Mouse (Mus musculus): ENCODE measurements around the gene Rtl3.

The Rtl3 gene

GRCm38 (mm10) chrX:106840409-106840808, at the start of gene Rtl3:
Gene Rtl3 (minus strand): TSS chrX:106840644.
- DNase-seq (ENCODE audit: low read depth, low spot score): no peak

GRCm38 (mm10) chrX:106872315-106872714, 31.9 kb upstream of the Rtl3 start:
- no peak for DNase-seq (ENCODE audit: low read depth, low spot score)

- DNase-seq (ENCODE audit: low read depth, low spot score): no peak
Measured at GRCm38 (mm10) chrX:106871894-106872293, 31.4 kb upstream of the Rtl3 start.

GRCm38 (mm10) chrX:106871426-106871825, 31.0 kb upstream of the Rtl3 start:
- no peak for DNase-seq (ENCODE audit: low read depth, low spot score)

DNA sequence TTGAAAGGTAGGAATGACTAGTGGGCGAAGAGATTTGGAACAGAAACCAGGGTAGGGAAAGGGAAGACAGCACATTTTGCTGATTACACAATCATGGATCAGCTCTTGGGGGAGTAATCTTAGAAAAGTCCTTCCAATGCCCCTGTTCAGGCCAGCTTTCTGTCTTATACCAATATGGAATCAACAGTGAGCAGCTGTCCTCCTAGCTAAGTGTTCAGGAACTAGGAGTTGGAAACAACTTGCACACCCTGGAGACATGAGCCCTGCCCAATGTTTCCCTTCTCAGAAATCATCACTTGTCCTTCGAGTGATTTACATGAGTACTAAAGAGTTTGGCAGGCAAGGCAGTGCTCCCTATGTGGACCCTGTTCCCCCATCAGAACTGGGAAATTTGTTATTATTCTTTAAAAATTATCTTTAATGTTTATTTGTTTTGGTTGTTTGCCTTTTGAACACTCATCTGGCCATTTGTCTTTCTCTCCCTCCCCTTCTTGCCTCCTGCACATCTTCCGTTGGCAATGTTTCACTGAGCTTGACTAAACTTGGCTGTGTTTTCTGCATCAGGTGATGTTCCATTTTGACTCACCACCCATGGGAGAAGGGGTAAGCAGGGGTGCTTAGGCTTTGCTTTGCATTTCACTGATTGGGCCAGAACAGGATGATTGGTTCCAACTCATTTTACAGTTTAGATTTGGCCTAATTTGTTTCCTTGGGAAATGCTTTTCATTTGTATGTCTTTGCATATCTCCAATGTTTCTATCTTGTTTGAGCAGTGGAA, 13.3 kb upstream of the Rtl3 start:
- no peak for DNase-seq (ENCODE audit: low read depth, low spot score)

- DNase-seq (ENCODE audit: low read depth, low spot score): no peak
Measured at GRCm38 (mm10) chrX:106839591-106839990, 853 bp downstream of the Rtl3 start.

DNA sequence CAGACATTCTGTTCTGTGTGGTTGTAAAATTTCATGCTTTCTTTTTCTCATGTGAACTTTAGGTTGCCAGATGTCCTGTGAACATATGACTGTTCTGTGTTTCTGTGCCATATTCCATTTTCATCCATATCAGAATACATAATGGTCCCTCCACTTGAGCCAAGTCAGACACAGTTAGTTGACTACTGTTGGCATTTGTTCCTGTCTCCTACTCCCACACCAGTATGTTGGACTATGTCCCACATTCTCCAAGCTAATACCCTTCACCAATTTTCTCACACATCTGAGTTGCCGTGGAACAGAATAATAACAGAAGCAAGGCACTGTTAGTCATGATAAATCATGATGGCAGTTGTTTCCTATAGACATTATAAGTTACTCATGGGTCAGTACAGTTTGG, 9.9 kb downstream of the Rtl3 start:
- no peak for DNase-seq (ENCODE audit: low read depth, low spot score)

GRCm38 (mm10) chrX:106809560-106810226, 30.8 kb downstream of the Rtl3 start:
- DNase-seq (ENCODE audit: low read depth, low spot score): no peak

DNA sequence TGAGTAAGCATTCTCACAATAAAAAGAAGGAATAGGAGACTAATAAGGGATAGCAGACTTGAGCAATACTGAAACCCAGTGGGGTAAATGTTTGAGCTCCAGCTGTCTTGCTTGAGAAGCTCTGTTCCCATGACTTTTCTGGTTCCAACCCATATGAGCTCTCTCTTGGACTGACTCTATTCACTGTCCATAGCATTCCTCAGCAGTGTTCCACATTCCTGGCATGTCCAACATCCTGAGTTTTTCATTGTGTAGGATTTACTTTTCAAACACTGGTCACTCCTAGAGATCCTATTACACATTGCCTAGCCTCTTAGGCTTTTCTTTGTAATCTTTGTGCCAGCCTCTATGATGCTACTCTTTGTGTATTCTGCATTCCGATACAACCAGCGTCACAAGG, 36.1 kb downstream of the Rtl3 start:
- no peak for DNase-seq (ENCODE audit: low read depth, low spot score)

DNA sequence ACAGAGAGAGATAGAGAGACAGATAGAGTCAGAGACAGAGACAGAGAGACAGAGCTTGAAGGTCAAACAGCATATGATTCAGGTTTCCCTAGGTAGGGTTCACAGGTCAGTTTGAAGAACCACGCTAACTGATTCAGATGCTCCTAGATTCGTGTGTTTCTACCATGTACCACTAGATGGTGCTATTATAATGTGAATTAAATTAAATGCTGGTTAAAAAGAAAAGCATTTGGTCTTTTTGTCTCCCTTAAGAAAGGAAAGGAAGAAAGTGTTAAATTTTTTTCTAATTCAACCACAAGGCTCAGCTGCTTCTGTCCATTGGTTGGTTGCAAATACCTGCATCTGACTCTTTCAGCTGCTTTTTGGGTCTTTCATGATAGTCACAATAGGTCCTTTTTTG, 45.8 kb downstream of the Rtl3 start:
- no peak for DNase-seq (ENCODE audit: low read depth, low spot score)
